Mouse (Mus musculus) embryonic stem cell, embryonic (primary cell): ENCODE measurements around the gene Hnrnpdl.

Experiments used
- CTCF ChIA-PET, 4 experiments: fragments of 300-600 bp in 2 of 4; fragments of 350-600 bp in 2 of 4; sonication (Branson Sonifier 250); formaldehyde crosslinking; loops; one replicate each; lab custom pipeline; 2022; ENCODE audit warnings: inconsistent platforms in 2 of 4; lab: Charles Lee
- POLR2A ChIA-PET, 4 experiments: fragments of 300-600 bp in 2 of 4; fragments of 350-600 bp in 2 of 4; sonication (Branson Sonifier 250); formaldehyde crosslinking; loops; one replicate each; lab custom pipeline; 2022; ENCODE audit warnings: antibody characterized with exemption in 4 of 4, inconsistent platforms in 1 of 4; lab: Charles Lee

The Hnrnpdl gene

DNA sequence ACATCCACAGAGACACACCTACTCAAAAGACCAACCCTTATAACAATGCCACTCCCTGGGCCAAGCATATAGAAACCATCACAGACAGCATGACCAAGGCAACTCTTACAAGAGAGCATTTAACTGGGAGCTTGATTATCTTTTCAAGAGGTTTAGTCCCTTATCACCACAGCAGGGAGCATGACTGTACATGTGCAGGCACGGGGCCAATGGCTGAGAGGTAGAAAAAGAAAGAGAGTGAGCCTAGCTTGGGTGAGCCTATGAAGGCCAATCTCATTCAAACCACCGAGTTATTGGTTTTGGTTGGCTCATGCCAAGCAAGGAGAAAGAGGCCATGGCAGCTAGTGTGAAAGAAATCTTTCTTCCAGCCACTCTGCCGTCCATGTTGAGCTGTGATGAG lies 34.0 kb downstream of the Hnrnpdl start:
- CTCF ChIA-PET, result interaction anchor here in 2 of 4 experiments (0.5 to 0.6 kb wide), 2 partner anchors 34 to 315 kb away, joined by 3 to 6 read pairs; no protein-coding TSS in a partner anchor
- POLR2A ChIA-PET, result interaction anchor here in 2 of 4 experiments (0.6 to 1.0 kb wide), 4 partner anchors 28 to 34 kb away, joined by 3 to 4 read pairs (median 3); partner anchors contain the start of genes Enoph1 (in 1 of the 2) and Hnrnpdl (in 1 of the 2)

DNA sequence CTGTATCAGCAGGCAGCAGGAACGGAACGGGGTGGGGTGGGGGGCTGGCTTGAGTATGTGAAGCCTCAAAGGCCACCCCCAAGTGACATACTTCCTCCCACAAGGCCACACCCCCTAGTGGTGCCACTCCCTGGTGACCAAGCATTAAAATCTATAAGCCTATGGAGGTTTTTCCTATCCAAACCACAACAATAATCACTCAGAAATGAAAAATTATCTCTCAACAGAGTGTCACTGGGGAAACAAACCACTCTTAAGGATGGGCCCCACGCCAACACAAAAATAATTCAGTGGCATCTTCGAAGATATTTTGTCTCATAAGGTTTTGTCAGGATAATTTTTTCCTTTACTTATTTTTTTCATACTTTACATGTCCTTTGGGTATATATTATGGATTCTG lies 35.6 kb downstream of the Hnrnpdl start:
- CTCF ChIA-PET, result no interaction called here
- POLR2A ChIA-PET, result interaction anchor here in 1 of 4 experiments (1.0 kb wide), 1 partner anchor 35 kb away, joined by 4 read pairs; no protein-coding TSS in a partner anchor

DNA sequence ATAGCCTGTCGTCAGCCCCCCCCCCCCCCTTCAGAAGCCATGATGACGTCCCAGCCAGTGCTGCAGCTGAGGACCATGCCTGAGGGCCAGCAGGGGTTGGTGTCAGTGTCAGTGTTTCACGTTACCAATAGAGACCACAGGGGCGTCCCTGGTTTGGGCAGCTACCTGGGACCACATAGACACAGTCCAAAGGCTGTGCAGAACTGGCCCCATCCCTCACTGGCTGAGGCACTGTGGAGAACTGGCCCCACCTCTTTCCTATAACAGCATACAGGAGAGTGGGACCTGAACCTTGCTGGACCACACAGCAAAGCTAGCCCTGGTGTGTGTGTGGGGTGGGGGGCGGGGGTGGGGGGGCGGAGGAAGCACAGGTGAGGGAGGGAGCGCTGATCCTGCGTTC lies 39.0 kb downstream of the Hnrnpdl start:
- ChIA-PET POLR2A (interaction anchor here in 3 of 4 experiments (0.5 to 1.6 kb wide), 10 partner anchors 15 to 839 kb away, joined by 3 to 8 read pairs (median 4); no protein-coding TSS in a partner anchor), CTCF (interaction anchor here in 2 of 4 experiments (0.5 to 0.7 kb wide), 2 partner anchors 117 to 334 kb away, joined by 3 to 5 read pairs; no protein-coding TSS in a partner anchor)

DNA sequence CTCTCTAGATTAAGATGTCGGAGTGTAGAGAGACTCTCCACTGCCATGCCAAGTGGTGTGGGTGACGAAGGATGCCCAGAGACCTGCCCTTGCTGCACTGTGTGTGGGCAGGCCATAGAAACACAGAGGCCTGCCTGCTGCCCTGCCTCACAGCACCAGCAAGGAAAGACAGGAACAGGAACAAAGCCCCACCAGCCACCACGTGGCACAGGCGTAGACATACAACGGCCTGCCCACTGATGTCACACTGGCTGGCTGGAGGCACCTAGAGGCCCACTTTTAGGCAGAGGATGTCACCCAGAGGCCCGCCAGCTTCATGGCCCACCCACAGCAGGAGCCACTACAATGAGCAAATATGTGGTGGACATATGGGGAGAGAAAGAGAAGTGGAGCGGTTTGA lies 39.4 kb downstream of the Hnrnpdl start:
- POLR2A ChIA-PET, result interaction anchor here in 3 of 4 experiments (0.6 to 1.6 kb wide), 4 partner anchors 22 to 839 kb away, joined by 3 to 8 read pairs (median 4); no protein-coding TSS in a partner anchor
- CTCF ChIA-PET, result interaction anchor here in 2 of 4 experiments (0.5 to 0.7 kb wide), 2 partner anchors 118 to 335 kb away, joined by 3 to 5 read pairs; no protein-coding TSS in a partner anchor

DNA sequence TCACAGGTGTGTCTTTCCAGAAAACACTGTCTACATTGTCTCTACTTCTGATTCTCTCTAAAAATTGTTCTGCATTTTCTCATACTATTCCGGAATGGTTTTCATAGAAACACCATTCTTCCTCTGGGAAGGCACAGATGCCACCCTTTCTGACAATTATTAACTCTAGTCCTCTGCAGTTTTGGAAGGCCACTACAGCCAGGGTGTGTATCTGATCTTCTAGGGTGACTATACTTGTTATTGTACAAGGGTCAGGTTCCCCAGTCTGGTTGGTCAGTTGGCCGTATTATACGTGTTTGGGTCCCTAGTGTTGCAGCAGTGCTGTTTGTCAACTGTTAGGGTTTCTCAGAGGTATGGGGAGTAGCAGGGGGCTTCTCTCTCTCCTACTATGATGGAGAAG lies 44.8 kb downstream of the Hnrnpdl start:
- POLR2A ChIA-PET, result interaction anchor here in 2 of 4 experiments (0.5 to 1.5 kb wide), 3 partner anchors 8 to 49 kb away, joined by 3 to 4 read pairs (median 3); no protein-coding TSS in a partner anchor
- CTCF ChIA-PET, result interaction anchor here in 1 of 4 experiments (0.7 kb wide), 1 partner anchor 813 kb away, joined by 3 read pairs; no protein-coding TSS in a partner anchor

DNA sequence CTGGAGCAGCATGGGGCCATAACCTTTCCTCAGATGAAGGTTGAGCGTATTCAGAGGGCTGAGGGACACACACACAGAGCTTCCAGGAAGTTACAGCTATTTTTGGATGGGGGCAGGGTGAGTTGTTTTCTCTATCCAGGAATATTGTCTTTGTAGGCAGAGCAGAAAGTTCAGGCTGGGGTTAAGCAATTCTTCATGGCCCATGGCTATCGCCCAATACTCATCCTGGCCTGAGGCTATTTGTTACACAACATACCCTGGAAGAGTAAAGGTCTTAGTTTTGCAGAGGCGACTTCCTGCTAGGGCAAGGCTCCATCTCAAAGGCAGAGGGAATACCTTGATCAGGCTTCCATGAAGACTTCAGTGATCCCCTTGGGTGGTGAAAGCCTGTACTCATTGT lies 45.3 kb downstream of the Hnrnpdl start:
- ChIA-PET CTCF (no interaction called here), POLR2A (interaction anchor here in 1 of 4 experiments (1.1 to 1.2 kb wide), 4 partner anchors 18 to 58 kb away, joined by 3 to 8 read pairs (median 4); partner anchors contain the start of gene Hnrnpdl)
